Mouse (Mus musculus) frontal cortex, adult 2 months (tissue): ENCODE results near the gene Ccdc105. TPM values are rescaled to one million over a fixed set of nuclear protein-coding genes. Genes with fewer than 3 reads are reported as not detected.

Source experiments
- DNase-seq, 2 experiments: peaks; one replicate each; pipeline ENCODE4 v3.0.0; 2022; ENCODE audit warnings: low spot score in 1 of 2; ENCODE audit errors: extremely low spot score in 1 of 2
- polyA plus RNA-seq: library from polyadenylated mRNA; depleted of rRNA; stranded (reverse); fragments of >200 nt; gene quantifications from 2 replicates; pipeline ENCODE4 v1.2.3, GENCODE M21; 2012; rRNA removed

The Ccdc105 gene
- 0.15 and 0.18 TPM in 2 replicates for polyA plus RNA-seq

GRCm38 (mm10) chr10:78752452-78753191 lies at the start of gene Ccdc105:
Gene Ccdc105, minus strand, starts transcription at chr10:78753065.
- DNase-seq = peak; percentile 71 to 81

DNA sequence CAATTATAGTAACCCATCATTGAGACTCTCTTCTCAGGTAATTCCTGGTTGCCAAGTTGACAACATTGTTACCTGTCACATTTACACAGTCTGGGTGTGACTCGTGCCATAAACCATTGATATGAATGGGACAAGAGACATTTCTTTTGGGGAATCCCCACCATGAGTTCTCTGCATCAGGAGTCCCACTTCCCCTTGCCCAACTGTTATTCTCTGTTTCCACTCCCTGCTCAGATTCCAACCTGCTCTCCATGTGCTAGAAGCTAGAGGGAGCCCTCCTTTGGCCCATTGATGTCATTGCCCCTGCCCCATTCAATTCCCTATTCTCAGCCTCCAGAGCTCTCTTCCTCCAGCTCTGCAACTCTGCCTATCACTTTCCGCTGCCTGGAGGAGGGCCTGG lies 48.6 kb upstream of the Ccdc105 start:
- no peak for DNase-seq

- DNase-seq = no peak
Measured at GRCm38 (mm10) chr10:78790561-78790960, 37.7 kb upstream of the Ccdc105 start.

- DNase-seq = peak; percentile 89 to 91
Measured at GRCm38 (mm10) chr10:78787566-78788087, 34.8 kb upstream of the Ccdc105 start.

- DNase-seq = peak in 1 of 2 experiments; percentile 29
Measured at GRCm38 (mm10) chr10:78779981-78780651, 27.3 kb upstream of the Ccdc105 start, which contains the start of gene Slc1a6. Gene Slc1a6, plus strand, starts transcription at chr10:78780496.

DNA sequence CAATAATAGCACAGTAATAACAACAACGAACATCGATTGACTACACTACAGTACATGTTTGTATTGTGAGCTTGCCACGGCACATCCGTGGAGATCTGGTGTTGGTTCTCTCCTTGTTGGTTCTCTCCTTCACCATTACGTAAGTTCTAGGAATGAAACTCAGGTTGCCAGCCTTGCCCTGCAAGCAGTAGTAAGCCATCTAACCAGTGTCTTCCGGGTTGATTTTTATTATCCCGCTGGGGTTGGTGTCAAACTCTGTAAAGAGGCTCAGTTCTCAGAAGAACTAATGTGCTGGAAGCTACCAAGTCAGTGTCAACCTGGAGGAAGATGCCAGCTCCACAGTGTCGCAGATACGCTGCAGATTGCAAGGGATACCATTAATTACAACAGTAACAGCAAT lies 26.7 kb upstream of the Ccdc105 start:
- DNase-seq = peak in 1 of 2 experiments; percentile 21

DNA sequence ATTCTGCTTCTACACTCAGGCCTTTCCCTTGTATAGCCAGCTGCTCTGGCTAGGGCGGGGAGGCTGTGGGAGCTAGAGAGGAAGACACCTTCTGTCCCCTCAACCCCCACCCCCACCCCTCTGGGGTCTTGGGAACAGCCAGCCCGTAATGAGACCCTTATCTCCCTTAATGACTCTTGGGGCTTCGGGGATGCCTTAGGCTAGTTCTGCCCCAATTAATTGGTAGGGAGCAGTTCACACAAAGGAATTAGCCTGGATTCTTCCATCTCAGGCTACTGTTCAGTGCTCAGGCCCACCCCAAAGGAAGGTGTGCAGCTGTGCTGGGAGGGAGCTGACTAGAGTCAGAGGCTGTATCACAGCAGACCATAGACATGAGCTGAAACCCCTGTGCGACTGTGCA lies 23.0 kb upstream of the Ccdc105 start:
- no peak for DNase-seq

DNA sequence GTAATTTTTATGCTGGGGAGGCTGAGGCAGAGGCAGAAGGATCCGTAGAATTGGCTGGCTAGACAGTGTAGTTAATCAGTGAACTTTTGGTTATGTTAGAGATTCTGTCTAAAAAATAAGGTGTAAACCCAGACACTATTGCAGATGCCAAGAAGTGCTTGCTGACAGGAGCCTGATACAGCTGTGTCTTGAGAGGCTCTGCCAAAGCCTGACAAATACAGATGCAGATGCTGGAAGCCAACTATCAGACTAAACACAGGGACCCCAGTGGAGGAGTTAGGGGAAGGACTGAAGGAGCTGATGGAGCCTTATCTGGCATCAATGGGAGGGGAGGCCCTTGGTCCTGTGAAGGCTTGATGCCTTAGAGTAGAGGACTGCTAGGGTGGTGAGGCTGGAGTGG lies 12.7 kb upstream of the Ccdc105 start:
- DNase-seq = no peak

GRCm38 (mm10) chr10:78756021-78756420 lies 3.2 kb upstream of the Ccdc105 start:
- peak; percentile 41 to 94 for DNase-seq

GRCm38 (mm10) chr10:78748946-78749345 lies 3.9 kb downstream of the Ccdc105 start:
- no peak for DNase-seq

DNA sequence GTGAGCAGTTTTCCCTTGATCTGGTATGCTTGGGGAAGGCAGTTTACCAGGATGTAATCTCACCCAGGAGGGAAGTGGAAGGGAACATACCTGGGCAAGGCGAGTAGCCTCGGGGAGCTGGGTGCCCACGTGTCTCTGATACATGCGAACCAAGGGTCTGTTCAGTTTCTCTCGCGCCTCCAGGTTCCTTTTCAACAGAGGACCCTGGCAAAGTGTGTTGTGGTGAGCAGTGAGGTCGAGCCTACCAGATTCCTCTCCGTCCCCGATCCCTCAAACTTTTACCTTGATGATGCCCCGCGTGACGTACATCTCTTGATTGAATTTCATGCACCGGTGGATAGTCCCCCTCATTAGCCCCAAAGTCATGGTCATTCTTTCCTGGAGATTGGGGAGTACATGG lies 4.7 kb downstream of the Ccdc105 start:
- DNase-seq = no peak

GRCm38 (mm10) chr10:78747035-78747721 lies 5.7 kb downstream of the Ccdc105 start:
- DNase-seq = peak in 1 of 2 experiments; percentile 27

DNA sequence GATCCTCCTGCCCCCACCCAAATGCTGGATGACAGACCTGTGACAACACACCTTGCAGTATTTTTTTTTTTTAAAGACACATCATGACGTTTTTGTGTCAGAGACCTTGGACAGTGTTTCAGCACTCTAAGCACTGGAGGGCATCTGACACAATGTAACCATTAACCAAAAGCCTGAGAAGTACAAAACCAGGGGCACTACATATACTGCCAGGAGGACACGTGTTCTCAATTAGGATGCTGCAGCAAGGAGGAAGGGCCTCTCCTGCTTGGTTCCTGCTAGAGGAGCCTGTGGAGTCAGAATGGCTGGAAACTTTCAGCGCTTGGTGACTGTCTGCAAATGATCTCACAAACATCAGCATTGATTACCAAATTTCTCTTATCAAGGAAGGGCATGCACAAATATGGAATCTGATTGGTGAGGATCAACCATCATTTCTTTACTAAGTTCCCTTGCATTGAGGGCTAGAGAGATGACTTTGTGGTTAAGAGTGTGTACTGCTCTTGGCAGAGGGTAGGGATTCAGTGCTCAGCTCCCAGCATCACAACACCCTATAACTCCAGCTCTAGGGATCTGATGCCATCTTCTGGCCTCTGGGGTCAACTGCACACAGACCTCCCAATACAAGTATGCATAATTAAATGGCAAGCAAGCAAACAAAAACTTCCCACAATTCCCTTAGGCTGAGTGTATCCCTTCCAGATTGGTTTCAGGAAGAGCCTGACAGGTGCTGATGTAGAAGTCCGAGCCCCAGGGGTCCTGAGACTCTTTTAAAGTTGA lies 7.2 kb downstream of the Ccdc105 start:
- DNase-seq = no peak

DNA sequence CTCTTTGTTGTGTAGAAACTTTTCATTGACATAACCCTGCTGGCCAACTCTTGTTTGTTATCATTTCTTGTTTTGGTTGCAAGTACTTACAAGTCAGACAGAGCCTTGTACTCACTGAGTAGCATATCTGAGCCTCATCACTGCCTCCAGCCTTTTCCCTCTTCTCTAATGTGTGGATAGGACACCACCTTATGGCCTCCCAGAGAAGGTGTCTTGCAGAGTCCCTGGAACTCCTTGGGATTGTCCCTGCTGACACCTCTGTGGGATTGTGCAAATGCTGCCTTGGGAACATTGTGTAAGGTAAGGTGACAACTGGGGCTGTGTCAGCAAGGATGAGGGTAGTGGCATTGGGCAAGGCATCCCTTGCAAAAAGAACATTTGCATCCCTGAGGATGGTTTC lies 9.1 kb downstream of the Ccdc105 start:
- DNase-seq = no peak

DNA sequence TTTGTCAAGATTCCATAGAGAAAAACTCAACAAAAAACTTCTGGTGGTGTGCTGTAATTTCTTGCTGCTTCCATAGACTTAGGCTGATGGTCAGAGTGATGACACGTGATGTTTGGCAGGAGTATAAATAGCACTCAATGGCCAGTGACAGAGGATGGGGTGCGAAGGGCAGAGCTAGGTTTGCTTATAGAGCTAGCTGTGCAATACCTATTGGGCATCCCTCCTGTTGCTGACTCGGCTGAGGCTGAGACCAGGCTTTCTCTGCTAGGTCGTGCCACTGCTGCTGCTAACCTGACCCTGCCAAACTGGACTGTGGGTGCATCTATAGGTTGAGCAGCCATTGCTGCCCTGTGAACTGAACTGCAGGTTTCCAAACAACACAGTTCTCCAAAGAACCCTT lies 13.0 kb downstream of the Ccdc105 start:
- DNase-seq = no peak

DNA sequence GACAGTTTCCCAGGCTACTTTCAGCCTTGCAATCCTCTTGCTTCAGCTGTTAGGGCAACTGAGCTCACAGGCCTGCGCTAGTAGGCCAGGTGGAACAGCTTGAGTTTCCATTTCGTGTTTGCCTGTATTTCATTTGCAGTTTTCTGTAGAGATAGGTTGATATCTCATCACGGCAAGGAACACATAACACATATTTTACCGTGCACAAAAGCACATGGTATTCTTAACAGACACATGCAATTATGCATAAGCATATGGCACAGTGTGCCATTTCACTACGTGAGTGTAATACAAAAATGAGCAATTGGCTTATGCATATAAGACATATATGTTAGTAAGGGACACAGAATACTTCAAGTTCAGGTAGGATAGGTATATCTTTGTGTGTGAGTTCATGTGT lies 25.0 kb downstream of the Ccdc105 start:
- no peak for DNase-seq

GRCm38 (mm10) chr10:78727035-78727434 lies 25.8 kb downstream of the Ccdc105 start:
- DNase-seq = peak; percentile 13 to 51

DNA sequence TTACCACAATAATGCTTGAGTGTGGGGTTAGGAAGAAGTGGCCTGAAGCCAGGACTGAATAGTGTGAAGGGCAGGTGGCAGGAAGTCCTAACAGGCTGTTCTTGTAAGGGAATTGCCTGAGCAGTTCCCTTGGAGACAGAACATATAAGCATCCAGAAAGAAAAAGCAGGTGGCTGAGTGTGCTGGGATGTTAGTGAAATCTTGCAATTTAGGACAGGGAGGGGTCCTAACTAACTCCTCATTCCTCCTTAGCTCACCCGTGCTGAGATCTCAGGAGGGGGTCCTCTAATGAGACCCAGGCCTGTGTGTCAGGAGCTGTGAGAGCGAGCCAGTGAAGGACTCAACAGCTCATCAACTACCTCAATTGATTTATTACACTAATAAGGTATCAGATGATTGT lies 29.4 kb downstream of the Ccdc105 start:
- DNase-seq = no peak

- DNase-seq = peak; percentile 13 to 57
Measured at GRCm38 (mm10) chr10:78722654-78723053, 30.2 kb downstream of the Ccdc105 start.

DNA sequence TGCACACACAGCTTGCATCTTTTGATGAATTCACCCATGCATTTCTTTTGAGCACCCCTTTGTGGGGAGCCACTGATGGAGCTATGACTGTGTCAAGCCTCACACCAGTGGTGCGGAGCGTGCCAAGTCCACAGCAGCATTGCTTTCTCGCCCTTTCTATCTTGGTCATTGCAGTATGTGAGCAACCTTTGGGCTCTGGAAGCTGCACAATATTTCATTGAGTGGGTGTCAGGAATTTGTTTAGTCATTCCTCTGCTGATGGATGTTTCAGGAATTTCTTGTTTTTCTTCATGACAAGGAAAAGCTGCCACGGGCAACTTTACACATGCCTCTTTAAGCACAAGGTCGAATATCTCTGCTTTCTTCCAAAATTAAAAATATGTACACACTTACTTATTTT lies 30.8 kb downstream of the Ccdc105 start:
- DNase-seq = no peak
